Mouse (Mus musculus) brain, adult 10 weeks (tissue): ENCODE measurements around the gene Hgf. TPM values are rescaled to one million over a fixed set of nuclear protein-coding genes. Genes with fewer than 3 reads are reported as not detected.

ENCODE experiments used
- polyA plus RNA-seq: library from polyadenylated mRNA; stranded (reverse); fragments of 350-450 nt; fragmentation: Illumina TruSeq; extraction: RNeasy Lipid Tissue Mini Kit (QIAGEN cat#74804); gene quantifications from one replicate; pipeline ENCODE4 v1.2.3, GENCODE M21; 2015; ENCODE audit warnings: low read depth, low replicate concordance

Hgf gene
- 6.0 TPM for polyA plus RNA-seq

DNA sequence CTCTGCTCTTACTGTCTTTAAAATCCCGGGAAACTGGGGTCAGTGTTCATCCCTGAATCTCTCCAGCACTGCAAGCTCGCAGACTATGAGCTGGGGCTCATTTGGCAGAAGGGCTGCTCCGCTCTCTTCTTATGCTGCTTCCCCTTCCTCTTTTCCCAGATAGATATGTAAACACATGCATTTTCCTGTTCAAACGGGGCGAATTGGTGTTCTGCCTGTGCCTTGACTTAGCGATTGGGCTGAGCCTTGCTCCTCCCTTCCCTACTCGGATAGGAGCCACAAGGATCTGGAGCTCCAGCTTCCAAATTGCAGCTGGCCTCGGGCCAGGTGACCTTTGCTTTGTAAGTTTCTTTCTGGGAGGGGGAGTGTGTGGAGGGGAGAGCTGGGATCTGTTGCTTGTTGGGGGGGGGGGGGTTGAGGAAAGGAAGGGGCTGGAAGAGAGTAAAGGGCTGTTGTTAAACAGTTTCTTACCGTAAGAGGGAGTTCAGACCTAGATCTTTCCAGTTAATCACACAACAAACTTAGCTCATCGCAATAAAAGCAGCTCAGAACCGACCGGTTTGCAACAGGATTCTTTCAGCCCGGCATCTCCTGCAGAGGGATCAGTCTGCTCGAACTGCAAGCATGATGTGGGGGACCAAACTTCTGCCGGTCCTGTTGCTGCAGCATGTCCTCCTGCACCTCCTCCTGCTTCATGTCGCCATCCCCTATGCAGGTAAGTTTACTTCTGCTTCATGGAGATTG, at the start of gene Hgf:
TSS of gene Hgf (plus strand) at position 192 of the 744 bp plus-strand sequence.

Other genes with a start within 250 kb of the Hgf start
- not detected for gene Gm28710, start 238.3 kb downstream of the Hgf start, polyA plus RNA-seq